Mouse (Mus musculus) right cerebral cortex, postnatal 14 days (tissue): ENCODE measurements around the gene Psmg1.
A peak's percentile ranks its signal among the peaks of the same experiment; 100 is the strongest.
"Not testable (repeated sequence)": the region's sequence is repeated elsewhere in the genome, so short reads cannot be mapped to it uniquely, and the experiment has no call there.

Source experiments
- DNase-seq: peaks from one replicate; pipeline ENCODE4 v3.0.0; 2022

Gene Psmg1

GRCm38 (mm10) chr16:95990462-95991121, at the start of gene Psmg1:
Gene Psmg1 (minus strand): TSS chr16:95990960.
- peak; percentile 99 for DNase-seq

GRCm38 (mm10) chr16:96039538-96039937, 48.8 kb upstream of the Psmg1 start:
- no peak for DNase-seq

- no peak for DNase-seq
Observed at GRCm38 (mm10) chr16:96034473-96034872, 43.7 kb upstream of the Psmg1 start.

GRCm38 (mm10) chr16:96032368-96033043, 41.7 kb upstream of the Psmg1 start:
- no peak for DNase-seq

GRCm38 (mm10) chr16:96030476-96031102, 39.8 kb upstream of the Psmg1 start:
- no peak for DNase-seq

- DNase-seq: no peak
Observed at GRCm38 (mm10) chr16:96026256-96026655, 35.5 kb upstream of the Psmg1 start.

- no peak for DNase-seq
Observed at GRCm38 (mm10) chr16:96025244-96025643, 34.5 kb upstream of the Psmg1 start.

- DNase-seq: no peak
Observed at GRCm38 (mm10) chr16:96021045-96021444, 30.3 kb upstream of the Psmg1 start.

GRCm38 (mm10) chr16:96009124-96009523, 18.4 kb upstream of the Psmg1 start:
- DNase-seq: not testable (repeated sequence)

GRCm38 (mm10) chr16:96004278-96004677, 13.5 kb upstream of the Psmg1 start:
- not testable (repeated sequence) for DNase-seq

GRCm38 (mm10) chr16:95999291-95999690, 8.5 kb upstream of the Psmg1 start:
- no peak for DNase-seq

GRCm38 (mm10) chr16:95996156-95996555, 5.4 kb upstream of the Psmg1 start:
- no peak for DNase-seq

- not testable (repeated sequence) for DNase-seq
Observed at GRCm38 (mm10) chr16:95994576-95994975, 3.8 kb upstream of the Psmg1 start.

- DNase-seq: no peak
Observed at GRCm38 (mm10) chr16:95992596-95992995, 1.8 kb upstream of the Psmg1 start.

- DNase-seq: no peak
Observed at GRCm38 (mm10) chr16:95991122-95991900, 551 bp upstream of the Psmg1 start.

- no peak for DNase-seq
Observed at GRCm38 (mm10) chr16:95984911-95985310, 5.8 kb downstream of the Psmg1 start.

GRCm38 (mm10) chr16:95983601-95984000, 7.2 kb downstream of the Psmg1 start:
- DNase-seq: no peak

GRCm38 (mm10) chr16:95970841-95971240, 19.9 kb downstream of the Psmg1 start:
- DNase-seq: no peak

- DNase-seq: no peak
Observed at GRCm38 (mm10) chr16:95967455-95967854, 23.3 kb downstream of the Psmg1 start.

- DNase-seq: peak; percentile 36
Observed at GRCm38 (mm10) chr16:95964427-95965023, 26.2 kb downstream of the Psmg1 start.

GRCm38 (mm10) chr16:95961484-95961883, 29.3 kb downstream of the Psmg1 start:
- not testable (repeated sequence) for DNase-seq

GRCm38 (mm10) chr16:95960689-95961088, 30.1 kb downstream of the Psmg1 start:
- not testable (repeated sequence) for DNase-seq

- no peak for DNase-seq
Observed at GRCm38 (mm10) chr16:95958080-95958479, 32.7 kb downstream of the Psmg1 start.
